Mouse (Mus musculus): ENCODE results near the gene Gm8297. TPM values are rescaled to one million over a fixed set of nuclear protein-coding genes. Genes with fewer than 3 reads are reported as not detected.
"Not testable (repeated sequence)": the region's sequence is repeated elsewhere in the genome, so short reads cannot be mapped to it uniquely, and the experiment has no call there.

Gm8297 gene
- not detected in 2 replicates for polyA plus RNA-seq (2014; fragmentation: Nextera tagmentation; extraction: Ambion mirVana)

- not testable (repeated sequence) for H3K27ac ChIP-seq (replicated peaks; ENCODE audit: low read depth, low read length); H3K9ac ChIP-seq (ENCODE audit: low read length); H3K9me3 ChIP-seq (ENCODE audit: control insufficient read depth, low read length); DNase-seq (ENCODE audit: low spot score); ATAC-seq (ENCODE audit: insufficient number of reproducible peaks, low FRiP score, low TSS enrichment, low read depth); H3K4me3 ChIP-seq (ENCODE audit: low read depth, low read length); H3K27me3 ChIP-seq (ENCODE audit: control insufficient read depth, insufficient read depth, low read length); H3K4me2 ChIP-seq (ENCODE audit: low read depth, severe bottlenecking); H3K36me3 ChIP-seq (ENCODE audit: control insufficient read depth, insufficient read depth, low read length); H3K4me1 ChIP-seq (ENCODE audit: control insufficient read depth, insufficient read depth, low read length)
Measured at GRCm38 (mm10) chr14:4983635-4984034, at the start of gene Gm8297. Gene Gm8297 (plus strand): TSS chr14:4983935.

- not testable (repeated sequence) for H3K36me3 ChIP-seq (ENCODE audit: control insufficient read depth, insufficient read depth, low read length); H3K27me3 ChIP-seq (ENCODE audit: control insufficient read depth, insufficient read depth, low read length); H3K4me1 ChIP-seq (ENCODE audit: control insufficient read depth, insufficient read depth, low read length); ATAC-seq (ENCODE audit: insufficient number of reproducible peaks, low FRiP score, low TSS enrichment, low read depth); H3K4me3 ChIP-seq (ENCODE audit: low read depth, low read length); H3K27ac ChIP-seq (replicated peaks; ENCODE audit: low read depth, low read length); H3K9me3 ChIP-seq (ENCODE audit: control insufficient read depth, low read length); DNase-seq (ENCODE audit: low spot score); H3K4me2 ChIP-seq (ENCODE audit: low read depth, severe bottlenecking); H3K9ac ChIP-seq (ENCODE audit: low read length)
- no CpG with 5 or more reads among the region's 2 CpGs for WGBS
Measured at GRCm38 (mm10) chr14:5015591-5015990, 31.9 kb downstream of the Gm8297 start, which contains the start of gene Gm3298. Gene Gm3298 (plus strand): TSS chr14:5015891.

Other genes with a start within 250 kb of the Gm8297 start
- gene Gm9602, start 207.6 kb upstream of the Gm8297 start, polyA plus RNA-seq (2014; fragmentation: Nextera tagmentation; extraction: Ambion mirVana): not detected in 2 replicates
- gene Gm3269, start 145.8 kb upstream of the Gm8297 start, polyA plus RNA-seq (2014; fragmentation: Nextera tagmentation; extraction: Ambion mirVana): not detected in 2 replicates
- 0.31 and 0.58 TPM in 2 replicates for gene Gm3264, start 128.4 kb upstream of the Gm8297 start, polyA plus RNA-seq (2014; fragmentation: Nextera tagmentation; extraction: Ambion mirVana)
- gene Gm3278, start 91.5 kb upstream of the Gm8297 start, polyA plus RNA-seq (2014; fragmentation: Nextera tagmentation; extraction: Ambion mirVana): not detected in 2 replicates
- not detected in 2 replicates for gene Gm3298, start 32.0 kb downstream of the Gm8297 start, polyA plus RNA-seq (2014; fragmentation: Nextera tagmentation; extraction: Ambion mirVana)
- gene 4930555G01Rik, start 66.7 kb downstream of the Gm8297 start, polyA plus RNA-seq (2014; fragmentation: Nextera tagmentation; extraction: Ambion mirVana): not detected in 2 replicates
- gene Gm8281, start 87.1 kb downstream of the Gm8297 start, polyA plus RNA-seq (2014; fragmentation: Nextera tagmentation; extraction: Ambion mirVana): 1.9 and 2.2 TPM in 2 replicates
- not detected in 2 replicates for gene Gm8279, start 147.6 kb downstream of the Gm8297 start, polyA plus RNA-seq (2014; fragmentation: Nextera tagmentation; extraction: Ambion mirVana)
- gene Gm3317, start 180.6 kb downstream of the Gm8297 start, polyA plus RNA-seq (2014; fragmentation: Nextera tagmentation; extraction: Ambion mirVana): not detected in 2 replicates
- gene Gm8271, start 201.9 kb downstream of the Gm8297 start, polyA plus RNA-seq (2014; fragmentation: Nextera tagmentation; extraction: Ambion mirVana): not detected in 2 replicates